Mouse (Mus musculus): ENCODE data around the gene Cfap20. TPM values are rescaled to one million over a fixed set of nuclear protein-coding genes. Genes with fewer than 3 reads are reported as not detected.

Cfap20 gene
- total RNA-seq (2021) = 10 to 100 TPM; 50.7 to 54.4 TPM
- long read RNA-seq, transcript Cfap20-201 (6 exons, 1,295 nt) = major isoform, 53 of 71 reads
- long read RNA-seq, transcript Cfap20-208 (4 exons, 2,544 nt) = minor isoform, 7 of 71 reads
- long read RNA-seq, partial matches to known transcripts = 3 of 71 reads
- long read RNA-seq, other reads (novel, unspliced or antisense) = 4 of 71 reads

DNA sequence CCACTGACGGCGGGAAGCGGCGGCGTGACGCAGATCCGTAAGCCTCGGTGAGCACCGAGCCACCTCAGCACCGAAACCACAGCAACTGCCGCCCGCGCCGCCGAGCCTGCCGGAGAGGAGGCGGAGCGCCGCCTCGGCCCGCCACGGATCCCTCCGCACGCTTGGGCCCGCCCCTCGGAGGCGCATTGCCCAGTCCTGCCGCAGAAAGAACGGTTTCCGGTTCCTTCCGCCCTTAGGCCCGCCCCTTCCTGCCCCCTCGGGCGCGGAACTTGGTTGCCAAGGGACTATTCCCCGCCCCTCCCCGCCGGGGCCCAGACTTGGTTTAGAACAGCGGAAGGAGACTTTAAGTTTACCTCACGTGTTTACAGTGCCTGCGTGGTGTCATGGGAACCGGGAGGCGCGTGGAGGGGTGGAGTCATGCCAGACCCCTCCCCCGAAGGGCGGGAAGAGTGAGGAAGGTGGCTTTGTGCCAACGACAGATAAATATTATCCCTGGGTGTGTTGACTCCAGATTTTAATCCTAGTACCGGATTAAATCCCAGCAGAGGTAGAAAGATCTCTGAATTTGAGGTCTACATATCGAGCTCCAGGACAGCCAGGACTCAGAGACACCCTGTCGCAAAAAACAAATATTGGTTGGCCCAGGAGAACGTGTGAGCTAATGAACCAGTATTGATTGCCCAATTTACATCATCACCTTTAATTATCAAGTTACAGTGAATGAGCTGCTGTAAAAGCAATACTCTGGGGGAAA is at the start of gene Cfap20:
Gene Cfap20, minus strand, starts transcription at position 184 of the 754 bp plus-strand sequence.
- DNase-seq (ENCODE audit: low spot score in 2 of 2) = peak; percentile 99 to 100

DNA sequence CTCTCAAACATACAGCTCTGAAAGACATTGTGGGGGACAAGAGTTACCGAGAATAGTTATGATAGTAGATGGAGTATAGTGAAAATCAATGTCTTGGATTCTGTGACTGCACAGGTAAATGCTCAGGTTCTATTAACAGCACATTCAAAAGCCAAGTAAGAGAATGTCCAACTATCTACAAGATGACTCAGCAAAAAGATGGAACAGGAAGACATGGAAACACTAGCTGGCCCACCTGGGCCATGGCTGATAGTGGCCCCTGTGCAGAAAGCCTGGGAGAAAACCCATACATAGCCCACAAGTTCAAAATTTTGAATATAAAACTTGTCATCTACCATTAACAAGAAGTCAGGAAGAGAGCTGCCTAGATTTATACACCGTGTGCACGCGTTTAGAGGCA is 35.3 kb upstream of the Cfap20 start:
- no peak for DNase-seq (ENCODE audit: low spot score in 2 of 2)

DNA sequence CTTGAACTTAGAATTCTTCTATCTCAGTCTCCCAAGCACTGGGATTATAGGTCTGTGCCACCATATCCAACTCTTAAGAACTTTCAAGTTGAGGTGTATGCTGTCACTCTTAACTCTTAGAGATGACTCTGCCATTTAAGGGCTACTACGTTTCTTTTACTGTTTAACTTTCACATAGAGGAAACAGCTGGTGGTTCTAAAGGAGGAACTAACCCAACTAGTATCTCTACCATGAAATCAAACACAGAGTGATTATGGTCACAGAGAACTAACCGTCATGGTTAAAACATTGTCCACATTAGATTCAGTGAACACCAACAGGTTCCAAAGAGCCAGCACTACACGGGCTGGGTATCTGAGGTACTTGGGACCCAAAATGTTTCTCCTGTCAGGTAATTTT is 34.3 kb upstream of the Cfap20 start:
- DNase-seq (ENCODE audit: low spot score in 2 of 2) = no peak

DNA sequence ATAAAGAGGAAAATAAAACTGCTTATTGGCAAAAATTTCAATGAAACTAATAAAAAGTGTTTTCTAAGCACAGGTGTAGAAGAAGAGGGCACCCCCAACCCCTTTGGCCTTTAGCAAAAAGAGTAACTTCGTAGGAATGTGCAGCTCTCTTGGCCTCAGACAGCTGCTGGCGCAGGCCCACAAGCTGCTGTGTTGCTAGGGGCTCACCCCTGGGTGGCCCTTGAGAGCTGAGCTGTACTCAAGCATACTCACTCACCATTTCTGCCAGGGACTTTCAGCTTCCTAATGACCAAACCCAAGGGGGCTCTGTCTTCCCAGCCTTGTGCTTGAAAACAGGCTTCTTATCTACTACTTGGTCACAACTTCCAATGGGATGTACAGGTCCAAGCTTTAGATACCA is 31.9 kb upstream of the Cfap20 start:
- DNase-seq (ENCODE audit: low spot score in 2 of 2) = no peak

DNA sequence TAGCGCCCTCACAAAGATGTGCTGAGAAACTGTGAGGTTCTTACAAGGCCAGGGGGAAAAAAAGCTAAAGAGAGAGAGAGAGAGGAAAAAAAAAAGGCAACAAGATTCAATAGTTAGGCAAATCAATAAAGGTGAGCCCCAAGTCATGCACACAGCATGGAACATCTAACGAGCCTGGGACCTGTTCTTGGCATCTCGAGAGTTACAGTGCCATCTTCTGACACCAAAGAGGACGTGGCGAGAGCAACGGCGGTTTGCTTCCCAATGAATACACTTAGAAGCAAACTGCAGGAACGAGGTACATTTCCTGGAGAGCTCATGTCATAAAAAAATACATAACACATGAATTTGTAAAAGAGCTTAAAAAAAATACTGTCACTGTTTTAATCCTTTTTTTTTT is 17.8 kb upstream of the Cfap20 start:
- DNase-seq (ENCODE audit: low spot score in 2 of 2) = peak in 1 of 2 experiments; percentile 19

DNA sequence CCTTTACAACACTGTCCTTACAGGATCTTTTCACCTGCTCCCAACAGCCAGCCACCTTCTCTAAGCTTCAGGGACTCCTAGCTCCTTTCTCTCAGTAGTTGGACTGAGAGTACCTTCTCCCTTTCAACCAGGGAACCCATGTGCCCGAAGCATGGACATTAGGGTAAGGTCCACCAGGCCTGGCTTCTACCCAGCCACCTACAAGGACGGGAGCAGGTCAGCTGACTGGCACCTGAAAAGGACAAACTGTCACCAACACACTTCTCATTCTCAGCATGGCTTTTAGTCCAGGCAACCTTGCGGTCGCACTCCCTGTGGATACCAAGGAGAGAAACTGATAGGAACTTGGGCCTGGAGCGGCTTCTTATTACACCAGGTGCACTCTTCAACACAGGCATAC is 15.6 kb upstream of the Cfap20 start:
- no peak for DNase-seq (ENCODE audit: low spot score in 2 of 2)

DNA sequence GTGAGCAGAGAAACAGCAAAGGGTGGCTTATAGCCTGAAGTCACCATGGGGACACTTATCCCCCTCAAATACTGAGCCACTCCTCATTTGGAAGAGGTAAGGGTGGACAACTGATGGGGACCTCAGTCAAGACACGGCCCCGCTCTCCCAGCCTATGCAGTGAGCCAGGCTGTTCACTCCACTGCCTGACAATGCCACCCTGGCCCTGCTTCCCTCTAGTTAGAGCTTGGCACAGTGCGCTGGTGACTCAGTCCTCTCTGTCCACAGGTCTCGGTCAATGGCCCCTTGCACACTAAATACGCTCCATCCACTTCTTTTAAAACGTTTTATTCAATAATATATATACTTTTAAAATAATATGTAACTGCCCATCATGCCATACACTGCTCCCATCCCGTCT is 13.0 kb upstream of the Cfap20 start:
- no peak for DNase-seq (ENCODE audit: low spot score in 2 of 2)

DNA sequence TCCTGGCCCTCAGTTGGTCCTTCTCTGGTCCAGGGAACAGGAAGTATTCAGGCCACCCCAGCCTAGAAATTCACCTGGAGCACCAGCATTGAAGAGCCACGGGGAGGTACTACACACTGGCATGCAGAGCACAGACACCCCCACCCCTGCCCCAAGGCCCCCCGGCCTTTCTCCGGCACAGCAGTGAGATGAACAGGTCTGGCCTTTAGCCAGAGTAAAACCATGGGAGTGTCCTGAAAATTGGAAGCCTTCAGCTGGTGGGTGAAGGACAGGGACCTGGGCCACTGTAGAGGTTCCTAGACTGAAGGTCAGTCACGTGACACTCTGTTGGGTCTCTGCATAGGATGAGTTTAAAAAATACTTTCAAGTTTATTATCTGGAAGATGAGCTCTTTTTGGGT is 10.4 kb upstream of the Cfap20 start:
- no peak for DNase-seq (ENCODE audit: low spot score in 2 of 2)

DNA sequence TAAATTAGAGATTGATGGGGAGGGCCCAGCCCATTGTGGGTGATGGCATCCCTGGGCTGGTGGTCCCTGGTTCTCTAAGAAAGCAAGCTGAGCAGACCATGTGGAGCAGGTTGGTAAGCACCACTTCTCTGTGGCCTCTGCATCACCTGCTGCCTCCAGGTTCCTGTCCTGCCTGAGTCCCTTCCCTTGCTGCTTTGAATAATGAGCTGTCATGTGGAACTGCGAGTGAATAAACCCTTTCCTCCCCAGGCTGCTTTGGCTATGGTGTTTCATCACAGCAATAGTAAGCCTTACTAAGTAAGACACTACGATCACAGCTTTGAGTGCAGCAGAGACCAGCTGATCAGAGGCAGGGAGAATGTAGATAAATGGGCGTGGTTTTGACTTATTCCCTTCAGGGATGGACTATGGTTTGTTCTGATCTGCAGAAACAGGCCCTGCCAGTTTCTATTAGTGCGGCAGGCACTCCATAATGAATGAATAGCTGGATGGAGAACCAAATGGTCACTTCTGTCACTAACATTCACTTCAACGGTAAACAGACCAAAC is 6.9 kb upstream of the Cfap20 start:
- no peak for DNase-seq (ENCODE audit: low spot score in 2 of 2)

DNA sequence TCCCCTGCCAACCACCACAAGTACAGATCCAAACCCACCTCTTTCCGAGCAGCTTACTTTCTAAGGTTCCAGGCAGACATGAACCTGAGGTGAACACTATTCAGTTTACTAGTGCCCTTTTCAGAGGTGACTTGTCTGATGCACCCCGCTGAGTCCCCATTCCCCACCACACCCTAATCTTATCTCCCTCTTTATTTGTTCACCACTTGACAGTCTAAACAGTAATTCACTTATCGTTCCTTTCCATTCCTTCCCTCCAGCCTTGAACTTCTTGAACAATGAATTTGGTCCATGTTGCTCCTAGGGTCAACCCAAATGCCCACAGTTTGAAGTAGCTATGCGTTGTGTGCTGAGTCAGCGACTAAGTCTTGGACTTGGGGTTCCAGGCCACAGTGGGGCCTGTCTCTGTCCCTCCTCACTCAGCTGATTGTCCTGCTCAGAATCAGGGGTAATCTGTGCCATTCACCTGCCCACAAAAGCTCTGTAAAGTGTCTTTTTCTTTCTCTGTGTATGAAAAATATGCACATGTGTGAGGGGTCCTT is 5.6 kb upstream of the Cfap20 start:
- no peak for DNase-seq (ENCODE audit: low spot score in 2 of 2)

DNA sequence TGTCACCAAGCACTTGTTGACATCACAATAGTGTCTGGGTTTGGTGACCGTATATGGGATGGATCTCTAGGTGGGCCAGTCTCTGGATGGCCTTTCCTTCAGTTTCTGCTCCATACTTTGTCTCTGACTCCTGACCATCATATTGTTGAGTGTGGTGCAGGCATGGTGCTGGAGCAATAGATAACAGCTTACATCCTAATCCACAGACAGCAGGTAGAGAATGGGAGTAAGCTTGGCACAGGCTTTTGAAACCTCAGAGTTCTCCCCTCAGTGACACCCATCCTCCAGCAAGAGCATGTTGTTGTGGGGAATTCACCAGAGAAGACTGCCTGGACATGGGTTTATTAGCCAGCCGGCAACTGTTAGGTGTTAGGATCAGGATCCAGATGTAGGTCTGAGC is 4.8 kb upstream of the Cfap20 start:
- no peak for DNase-seq (ENCODE audit: low spot score in 2 of 2)

DNA sequence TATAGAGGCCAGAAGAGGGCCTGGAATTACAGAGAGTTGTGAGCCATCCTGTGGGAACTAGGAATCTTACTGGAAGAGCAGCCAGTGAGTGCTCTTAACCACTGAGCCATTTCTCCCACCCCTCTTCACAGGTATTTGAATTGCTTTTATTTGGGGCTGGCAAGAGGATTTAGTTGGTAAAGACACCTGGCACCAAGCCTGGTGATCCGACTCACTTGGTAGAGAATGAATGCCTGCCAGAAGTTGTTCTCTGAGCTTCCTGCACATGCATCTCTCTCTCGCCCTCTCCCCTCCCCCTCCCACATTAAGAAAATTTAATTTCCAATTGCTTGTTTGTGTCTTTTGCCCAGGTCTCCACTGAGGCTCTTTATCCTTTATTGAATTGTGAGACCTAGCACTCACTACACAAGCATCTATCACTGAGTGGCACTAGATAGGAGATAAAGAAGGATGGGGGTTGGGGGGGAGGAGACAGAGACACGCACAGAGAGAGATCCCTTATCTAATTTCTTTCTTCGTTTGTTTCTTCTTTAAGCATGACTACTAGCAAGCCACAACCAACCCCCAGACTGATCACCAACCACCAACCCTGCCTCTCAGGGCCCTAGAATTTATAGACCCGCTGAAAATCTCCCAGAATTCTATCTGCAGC is 2.8 kb upstream of the Cfap20 start:
- no peak for DNase-seq (ENCODE audit: low spot score in 2 of 2)

DNA sequence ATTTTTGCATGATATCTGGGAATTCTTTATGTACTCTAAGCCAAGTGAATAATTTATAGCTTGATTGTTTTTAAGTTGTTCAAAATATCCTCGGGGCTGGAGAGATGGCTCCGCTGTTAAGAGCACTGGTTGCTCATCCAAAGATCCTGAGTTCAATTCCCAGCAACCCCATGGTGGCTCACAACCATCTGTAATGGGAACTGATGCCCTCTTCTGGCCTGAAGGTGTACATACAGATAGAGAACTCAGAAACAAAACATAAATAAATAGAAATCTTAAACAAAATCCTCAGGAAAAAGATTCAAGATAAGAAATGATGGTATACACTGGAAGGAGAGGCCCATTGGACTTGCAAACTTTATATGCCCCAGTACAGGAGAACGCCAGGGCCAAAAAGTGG is 1.3 kb upstream of the Cfap20 start:
- no peak for DNase-seq (ENCODE audit: low spot score in 2 of 2)

DNA sequence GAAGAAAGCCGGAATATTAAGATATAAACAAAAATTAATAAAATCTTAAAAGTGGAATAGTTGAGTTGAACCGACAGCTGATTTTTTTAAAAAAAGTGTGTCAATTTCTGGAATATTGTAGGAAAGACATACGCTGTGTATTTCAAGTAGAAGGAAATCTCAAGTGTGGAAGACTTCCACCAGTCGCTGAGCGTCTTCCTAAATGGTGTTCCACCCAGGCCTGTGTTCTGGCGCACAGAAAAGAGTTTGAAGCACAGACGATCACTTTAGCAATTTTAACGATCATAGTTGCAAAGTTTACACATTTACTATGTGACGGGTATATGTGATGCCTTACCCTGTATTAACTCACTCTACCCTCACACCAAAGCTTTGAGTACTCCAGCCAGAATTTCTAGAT is 802 bp upstream of the Cfap20 start:
- no peak for DNase-seq (ENCODE audit: low spot score in 2 of 2)

DNA sequence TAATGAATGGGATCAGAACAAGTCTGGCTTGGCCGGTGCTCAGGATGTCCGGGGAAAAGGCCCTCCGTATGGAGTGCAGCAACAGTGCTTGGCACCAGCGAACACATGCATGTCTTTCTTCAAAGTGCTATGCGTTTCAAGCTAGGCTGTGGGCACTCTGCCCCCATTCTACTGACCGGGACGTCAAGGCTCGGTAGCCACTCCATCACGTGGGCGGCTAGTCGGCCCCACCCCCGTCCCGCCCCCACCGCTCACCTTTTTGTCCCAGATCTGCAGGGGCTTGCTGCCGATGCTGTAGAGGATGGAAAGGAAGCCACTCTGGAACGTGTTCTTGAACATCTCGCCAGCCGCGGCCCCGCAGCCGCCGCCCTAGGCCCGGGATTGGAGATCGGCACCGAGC is 436 bp downstream of the Cfap20 start:
- DNase-seq (ENCODE audit: low spot score in 2 of 2) = peak in 1 of 2 experiments; percentile 30

DNA sequence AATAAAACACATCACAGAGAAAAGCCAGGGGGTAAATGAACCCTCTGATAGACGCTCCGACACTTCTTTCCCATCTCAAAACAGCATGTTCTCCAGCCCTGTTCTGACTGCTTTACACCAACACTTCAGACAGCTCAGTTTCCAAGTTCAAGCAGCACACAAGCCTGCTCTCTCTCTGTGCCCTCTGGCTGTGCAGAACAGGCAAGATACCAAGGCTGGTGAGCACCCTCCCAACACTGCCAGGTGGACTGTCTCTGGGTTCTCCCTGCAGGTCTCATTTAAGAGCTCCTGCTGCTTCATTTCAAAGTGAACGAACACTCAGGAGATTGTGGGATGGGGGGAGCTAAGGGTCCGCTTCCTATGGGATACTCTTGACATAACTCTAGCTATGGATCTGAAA is 1.5 kb downstream of the Cfap20 start:
- DNase-seq (ENCODE audit: low spot score in 2 of 2) = no peak

DNA sequence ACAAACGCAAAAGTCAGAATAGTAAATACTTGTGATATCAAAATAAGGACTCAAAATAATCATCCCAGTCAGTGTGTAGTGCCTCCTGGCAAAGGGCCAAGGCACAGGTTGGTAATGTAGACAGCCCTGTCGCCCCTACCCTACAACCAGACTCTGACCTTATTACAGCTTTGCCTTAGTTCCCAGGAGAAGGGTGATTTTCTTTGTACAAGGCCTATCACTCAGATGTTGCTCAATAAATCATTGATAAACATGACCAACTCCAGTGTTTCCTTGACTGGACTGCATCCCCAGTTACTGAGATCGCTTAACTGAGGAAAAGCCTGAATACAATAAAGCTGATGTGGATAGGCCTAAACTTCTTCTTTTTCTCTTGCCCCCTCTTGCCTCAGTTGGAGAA is 2.2 kb downstream of the Cfap20 start:
- DNase-seq (ENCODE audit: low spot score in 2 of 2) = no peak

DNA sequence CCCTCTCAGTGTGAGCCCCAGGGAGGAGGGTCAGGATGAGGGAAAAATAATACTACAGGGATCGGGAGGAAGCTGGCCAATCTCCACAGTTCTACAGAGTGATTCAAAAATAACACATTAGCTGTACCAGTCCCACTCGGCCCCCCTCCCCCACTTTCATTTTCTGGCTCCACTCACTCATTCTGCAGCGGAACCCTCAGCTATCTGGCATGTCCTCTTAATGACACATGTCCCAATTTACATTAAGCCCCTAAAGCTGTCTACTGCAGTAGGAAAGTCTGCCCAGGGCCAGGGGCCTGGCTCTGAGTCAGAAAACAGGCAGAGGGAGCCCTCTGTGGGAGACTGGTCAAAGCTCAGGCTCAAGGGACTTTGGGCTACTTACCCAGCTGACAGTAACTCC is 4.7 kb downstream of the Cfap20 start:
- peak; percentile 39 to 85 for DNase-seq (ENCODE audit: low spot score in 2 of 2)

DNA sequence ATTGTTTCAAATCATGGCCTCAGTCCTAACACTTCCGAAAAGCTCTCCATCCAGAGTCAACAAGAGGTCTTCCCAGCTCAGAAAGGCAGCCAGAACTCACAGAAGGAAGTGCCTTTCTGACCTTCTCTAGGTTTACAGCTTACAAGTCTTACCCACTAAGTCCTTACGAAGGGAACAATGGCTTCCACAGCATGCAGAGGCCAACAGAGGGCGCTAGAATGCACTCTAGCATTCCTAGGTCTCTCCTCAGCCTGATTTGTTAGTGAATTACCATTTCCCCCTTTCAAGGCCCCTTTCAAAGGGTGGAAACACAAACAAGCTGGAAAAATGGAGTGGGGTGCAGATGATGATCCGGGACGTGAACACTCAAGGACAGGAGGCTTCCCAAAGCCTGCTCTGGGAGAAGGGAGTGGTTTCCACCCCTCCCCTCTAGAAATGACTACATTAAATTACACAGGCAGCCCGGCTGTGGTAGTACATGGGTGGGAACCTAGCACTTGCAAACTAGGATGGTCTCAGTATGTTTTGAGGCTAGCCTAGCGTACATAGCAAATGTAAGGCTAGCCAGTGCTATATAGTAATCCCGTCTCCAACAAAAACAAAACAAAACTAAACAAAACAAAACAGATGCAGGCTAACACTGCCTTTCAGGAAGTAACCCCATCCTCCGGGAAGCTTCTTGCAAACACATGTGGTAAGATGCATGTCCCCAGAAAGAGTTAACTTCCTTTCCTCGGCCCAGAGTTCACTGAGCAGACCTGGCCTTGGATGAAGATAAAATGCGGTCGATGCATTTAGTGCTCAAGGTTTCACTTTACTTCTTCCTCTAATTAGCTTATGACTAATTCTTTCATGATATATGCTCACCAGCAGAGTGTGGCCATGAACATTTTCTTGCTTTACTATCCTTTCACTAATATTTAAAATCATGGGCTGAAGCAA is 6.8 kb downstream of the Cfap20 start:
- peak in 1 of 2 experiments; percentile 73 for DNase-seq (ENCODE audit: low spot score in 2 of 2)

DNA sequence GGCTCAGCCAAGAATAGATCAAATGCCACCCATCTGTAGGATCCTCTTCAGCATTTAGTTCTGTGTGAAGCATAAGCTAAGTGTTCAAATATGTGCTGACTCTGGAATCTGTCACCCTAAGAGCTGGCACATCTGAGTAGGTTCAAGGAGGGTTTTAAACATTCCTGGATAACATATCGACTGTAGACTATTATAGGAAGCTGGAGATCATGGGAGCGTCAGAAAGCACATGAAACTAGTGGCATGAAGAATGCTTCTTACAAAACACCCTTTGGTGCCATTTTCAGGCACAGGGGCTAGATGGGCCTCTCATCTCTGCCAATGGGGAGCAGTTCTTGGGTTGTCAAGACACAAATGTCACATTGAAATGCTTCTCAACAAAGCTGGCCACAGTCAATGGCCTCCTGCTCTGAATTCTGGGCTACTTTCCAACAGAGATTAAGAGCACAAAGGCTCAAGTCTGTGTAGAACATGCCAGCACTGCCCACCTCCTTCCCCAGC is 7.8 kb downstream of the Cfap20 start:
- DNase-seq (ENCODE audit: low spot score in 2 of 2) = peak in 1 of 2 experiments; percentile 23

DNA sequence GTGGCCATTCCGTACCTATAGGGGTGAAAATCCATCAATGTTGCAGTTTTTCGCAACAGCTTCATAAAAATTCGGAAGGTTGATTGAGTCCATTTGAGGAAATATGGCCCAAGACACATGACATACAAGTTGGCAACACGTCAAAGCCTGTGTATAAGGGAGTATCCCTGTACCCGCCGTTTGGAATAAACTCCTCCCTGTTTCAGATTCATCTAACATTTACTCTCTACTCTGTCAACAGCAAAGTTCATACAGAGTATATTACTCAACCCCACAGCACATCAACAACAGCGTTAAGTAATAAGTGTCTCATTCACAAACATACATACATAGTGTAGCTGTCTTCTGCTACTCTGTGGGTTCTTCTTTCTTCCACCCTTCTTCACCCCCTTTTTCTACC is 10.0 kb downstream of the Cfap20 start:
- DNase-seq (ENCODE audit: low spot score in 2 of 2) = no peak
